Mouse (Mus musculus): ENCODE measurements at regions not wholly inside any gene's neighbourhood (a gene's known extent, or its start where the extent isn't known, plus 50 kb on each side); places are given as distances from the start of the nearest gene placed in this dataset.
A peak's percentile ranks its signal among the peaks of the same experiment; 100 is the strongest.

DNA sequence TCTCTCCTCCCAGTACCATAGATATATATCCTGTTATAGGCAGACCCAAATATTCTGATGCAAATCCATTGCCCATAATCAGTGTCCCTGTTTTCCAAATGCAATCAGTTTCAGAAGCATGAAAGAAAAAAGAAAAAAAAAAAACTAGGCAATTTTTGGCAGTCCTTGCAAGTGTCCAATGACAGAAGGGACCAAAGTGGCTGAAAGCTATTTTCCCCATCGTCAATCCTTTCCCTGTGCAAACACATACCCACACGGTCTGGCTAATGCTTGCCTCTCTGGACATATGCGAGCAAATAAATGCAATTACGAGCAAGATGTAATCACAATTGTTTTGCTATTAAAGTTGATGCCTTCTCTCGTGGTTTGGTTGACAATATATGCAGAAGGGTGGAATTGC, 288.9 kb upstream of the Dynlrb2 start:
- DNase-seq, result no peak

DNA sequence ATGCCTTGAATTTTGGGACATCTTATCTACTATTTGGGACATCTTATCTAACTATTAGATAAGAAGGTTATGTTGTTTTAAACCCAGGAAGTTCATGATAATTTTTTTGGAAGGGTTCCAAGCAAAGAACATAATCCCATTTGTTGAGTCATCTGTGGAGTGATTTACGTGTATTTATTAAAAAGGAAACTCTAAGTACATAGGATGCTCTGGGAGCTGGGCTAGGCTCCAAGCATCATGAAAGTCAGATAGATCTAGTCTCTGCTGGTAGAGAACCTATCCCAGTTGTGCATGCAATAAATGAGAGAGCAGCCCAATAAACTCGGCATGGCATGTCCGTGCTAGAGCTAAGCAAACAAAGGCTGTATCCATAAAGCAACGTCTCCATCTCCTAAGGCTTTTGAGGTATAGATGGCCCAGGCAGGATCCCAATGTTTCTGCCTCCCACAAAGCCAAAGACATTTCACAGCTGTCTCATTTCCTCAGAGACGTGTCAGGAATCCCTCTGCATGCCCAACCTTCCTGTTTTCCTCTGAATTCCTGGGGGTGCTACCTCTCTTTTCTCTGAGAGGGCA, 289.4 kb upstream of the Dynlrb2 start:
- DNase-seq, result no peak

DNA sequence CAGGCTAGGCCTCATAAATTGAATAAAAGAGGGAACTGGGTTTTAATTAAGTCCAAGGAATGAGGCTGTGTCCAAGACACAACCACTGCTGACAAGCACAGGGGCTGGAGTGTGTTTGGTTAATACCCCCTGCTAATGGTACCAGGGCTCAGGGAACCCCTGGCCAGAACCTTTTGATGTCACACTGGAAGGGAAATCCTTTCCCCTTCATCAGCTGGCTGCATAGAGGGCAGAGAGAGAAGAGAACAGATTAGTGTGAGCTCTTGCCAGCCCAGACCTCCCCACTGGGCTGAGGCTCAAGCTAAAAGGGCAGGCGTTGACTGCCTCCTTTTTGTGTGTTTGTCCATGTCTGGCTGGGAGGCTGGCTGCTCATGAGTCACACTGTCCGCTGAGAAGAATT, 301.1 kb upstream of the Dynlrb2 start:
- no peak for DNase-seq

DNA sequence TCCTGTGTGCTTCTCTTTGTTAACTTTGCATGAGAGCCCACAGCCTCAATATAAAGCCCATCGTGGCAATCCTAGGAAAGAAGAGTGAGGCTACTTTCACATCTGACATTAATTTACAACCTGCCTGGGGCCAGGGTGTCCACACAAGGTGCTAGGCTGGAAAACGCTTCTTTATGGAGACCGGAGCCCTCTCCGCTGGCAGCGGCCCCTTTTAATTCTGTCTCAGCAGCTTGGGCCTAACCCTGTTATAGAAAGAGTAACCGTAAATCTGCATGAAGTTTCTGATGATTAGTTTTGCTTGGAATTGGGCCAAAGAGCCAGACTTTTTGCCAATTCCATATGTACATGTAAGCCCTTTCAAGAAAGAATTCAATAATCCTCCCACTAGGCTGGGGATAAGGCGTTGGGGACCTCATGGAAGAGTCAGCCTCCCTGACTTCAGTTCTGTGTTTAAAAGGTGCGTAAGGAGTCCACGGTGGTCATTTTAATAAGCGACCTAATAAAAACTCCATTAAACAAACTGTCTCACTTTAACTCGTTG, 304.2 kb upstream of the Dynlrb2 start:
- DNase-seq, result no peak

DNA sequence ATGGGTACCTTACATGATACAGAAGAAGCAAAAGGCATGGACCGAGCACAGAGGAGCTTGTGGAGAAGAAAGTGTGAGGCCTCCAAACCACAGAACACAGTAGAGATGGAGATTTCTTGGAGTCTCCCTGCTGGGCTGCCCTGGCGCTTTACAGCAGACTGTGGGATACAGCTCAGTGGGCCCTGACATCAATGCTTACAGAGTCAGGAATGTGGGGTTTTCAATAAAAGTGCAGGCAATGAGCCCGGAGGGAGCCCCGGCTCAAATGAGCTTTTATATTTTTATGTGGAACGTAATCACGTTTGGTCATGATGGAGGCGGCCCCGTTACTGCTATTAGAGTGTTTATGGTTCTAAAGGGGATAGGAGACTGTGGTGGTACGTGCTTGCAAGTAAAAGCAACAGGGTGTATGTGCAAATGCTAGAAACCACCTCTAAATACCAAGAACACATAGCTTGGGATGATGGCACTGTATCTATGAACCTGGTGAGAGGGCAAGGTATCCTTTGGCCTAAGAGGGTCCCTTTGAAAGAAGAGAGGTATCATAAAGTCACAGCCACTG, 308.1 kb upstream of the Dynlrb2 start:
- no peak for DNase-seq

DNA sequence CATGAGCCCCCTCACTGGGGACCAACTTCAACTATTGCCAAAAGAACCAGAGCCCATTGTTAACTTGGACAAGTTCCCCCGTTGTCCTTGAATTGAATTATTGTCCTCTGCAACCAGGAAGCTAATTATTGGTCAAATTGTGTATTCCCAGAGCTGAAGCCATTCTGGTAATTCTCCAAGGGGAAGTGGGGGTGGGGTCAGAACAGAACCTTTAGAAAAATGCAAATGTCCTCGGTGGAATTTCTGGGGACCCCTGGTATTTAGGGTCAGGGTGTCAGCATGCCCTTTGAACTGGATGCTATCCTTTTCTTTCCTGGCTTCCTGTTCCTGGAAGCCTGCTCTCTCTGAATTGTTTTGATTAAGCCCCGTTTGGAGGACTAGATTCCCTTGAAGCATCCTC, 312.7 kb upstream of the Dynlrb2 start:
- no peak for DNase-seq

DNA sequence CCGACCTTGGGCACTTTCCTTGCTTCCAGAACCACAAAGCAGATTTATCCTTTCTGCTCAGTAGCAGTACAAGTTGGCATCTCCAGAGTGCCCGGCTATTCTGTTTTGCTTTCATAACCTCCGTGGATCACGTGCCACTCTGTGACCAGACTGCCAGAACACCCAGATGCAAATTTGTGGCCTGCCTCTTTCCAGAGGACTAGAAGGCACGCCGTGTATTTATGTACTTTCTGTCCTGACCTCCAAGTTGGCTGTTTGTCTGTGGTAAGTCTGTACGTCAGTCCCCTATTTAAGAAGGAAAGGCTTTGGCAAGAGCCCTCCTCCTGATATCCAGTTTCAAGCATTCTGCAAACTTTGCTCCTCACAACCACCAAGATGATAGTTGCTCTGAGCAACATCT, 319.6 kb upstream of the Dynlrb2 start:
- no peak for DNase-seq

DNA sequence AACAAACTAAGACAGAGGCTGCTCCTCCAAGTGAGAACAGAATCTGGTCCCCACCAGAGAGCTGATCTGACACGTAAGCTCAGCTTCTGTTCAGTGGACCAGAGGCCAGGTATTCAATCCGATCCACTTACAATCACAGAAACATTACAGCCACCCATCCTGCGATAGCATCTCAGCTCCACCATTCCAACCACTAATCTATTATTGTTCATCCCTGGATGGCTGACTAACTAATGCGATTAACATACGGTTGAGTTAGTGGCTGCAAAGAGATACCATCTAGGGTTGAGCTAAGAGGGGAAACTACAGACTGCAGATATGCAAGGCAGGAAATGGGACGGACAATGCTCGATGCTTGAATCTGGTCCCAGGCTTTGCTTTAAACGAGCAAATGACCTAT, 320.5 kb upstream of the Dynlrb2 start:
- DNase-seq, result no peak

DNA sequence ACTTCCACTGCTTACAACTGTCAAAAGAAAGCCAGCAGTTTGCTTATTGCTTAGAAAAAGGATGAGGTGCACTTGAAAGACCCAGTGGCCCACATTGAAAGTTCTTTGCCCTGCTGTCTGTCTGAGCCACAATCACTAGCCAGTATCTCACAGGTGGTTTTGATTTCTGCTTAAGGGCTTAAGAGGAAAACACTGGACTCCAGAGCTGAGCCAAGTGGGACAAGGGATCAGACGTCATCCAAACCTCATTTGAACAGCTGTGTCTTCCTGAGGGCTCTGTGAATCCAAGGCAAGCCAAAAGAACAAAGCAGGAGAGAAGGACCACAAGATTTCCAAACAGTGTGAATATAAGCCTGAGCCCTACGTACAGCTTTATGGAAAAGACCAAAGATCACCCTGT, 326.8 kb upstream of the Dynlrb2 start:
- no peak for DNase-seq

DNA sequence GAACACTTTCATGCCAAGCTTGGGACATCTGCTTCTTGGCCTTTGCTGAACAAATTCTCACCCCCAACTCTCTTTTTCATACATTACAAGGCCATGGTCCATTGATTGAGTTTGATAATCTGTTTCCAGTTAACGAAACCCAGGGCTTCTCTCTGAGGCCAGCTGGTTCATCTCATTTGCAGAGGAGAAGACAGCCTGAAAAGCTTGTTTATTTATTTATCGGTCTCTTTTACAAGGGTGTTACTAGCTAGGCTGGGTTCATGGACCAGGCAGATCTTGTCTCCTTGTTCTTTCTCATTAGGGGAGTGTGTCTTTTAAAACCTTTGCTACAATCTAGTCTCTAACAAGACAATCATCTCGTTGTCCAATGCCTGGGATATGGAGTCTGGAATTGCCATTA, 329.9 kb upstream of the Dynlrb2 start:
- no peak for DNase-seq

DNA sequence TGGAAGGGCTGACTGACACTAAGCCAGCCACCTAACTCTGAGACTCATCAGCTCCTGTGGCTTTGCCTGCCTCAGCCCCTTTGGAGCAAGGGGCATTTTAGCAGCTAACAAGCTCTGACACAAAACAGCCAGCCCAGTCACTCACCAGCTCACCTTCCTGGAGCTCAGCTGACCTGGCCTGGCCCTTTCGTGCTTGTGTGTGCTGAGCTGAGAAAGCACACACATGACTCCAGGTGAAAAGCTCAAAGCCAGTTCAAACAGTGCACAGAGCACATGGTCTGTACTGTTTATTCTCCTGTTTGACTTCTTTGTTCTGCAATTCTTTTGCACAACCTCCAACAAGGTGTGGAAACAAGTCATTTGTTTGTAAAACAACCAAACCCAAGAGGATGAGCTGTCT, 330.8 kb upstream of the Dynlrb2 start:
- no peak for DNase-seq

DNA sequence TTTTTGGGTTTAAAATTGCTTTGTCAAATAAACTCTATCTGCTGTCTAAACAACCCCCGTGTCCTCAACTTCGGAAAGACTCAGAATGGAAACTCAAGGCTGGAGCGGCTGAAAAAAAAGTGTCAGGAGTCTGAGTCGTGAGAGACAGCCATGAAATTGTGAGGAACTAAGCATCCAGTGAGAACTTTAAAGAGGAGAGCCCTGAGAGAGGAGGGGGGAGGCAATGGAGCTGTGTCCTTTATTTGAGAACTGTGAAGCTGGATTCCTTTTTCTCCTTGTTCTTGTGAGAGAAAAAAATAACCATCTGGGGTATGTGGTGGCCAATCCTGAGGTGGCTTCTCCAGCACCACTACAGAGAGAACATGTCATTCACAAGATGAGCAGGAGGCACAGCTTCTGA, 336.9 kb upstream of the Dynlrb2 start:
- no peak for DNase-seq

DNA sequence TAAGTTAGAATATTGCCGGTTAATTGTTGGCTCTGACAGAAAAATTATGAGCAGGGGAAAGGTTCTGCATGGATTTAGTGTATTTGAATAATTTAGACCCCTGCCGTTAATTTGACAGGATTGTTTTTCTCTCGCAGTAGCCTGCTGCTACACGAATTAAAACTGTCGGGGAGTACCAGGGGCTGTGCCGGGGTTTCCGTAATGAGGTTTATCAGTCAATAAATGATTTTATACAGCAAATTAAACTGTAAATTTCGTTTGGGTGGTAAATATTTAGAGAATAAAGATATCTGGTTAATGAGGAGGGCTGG, 339.8 kb upstream of the Dynlrb2 start:
- no peak for DNase-seq

DNA sequence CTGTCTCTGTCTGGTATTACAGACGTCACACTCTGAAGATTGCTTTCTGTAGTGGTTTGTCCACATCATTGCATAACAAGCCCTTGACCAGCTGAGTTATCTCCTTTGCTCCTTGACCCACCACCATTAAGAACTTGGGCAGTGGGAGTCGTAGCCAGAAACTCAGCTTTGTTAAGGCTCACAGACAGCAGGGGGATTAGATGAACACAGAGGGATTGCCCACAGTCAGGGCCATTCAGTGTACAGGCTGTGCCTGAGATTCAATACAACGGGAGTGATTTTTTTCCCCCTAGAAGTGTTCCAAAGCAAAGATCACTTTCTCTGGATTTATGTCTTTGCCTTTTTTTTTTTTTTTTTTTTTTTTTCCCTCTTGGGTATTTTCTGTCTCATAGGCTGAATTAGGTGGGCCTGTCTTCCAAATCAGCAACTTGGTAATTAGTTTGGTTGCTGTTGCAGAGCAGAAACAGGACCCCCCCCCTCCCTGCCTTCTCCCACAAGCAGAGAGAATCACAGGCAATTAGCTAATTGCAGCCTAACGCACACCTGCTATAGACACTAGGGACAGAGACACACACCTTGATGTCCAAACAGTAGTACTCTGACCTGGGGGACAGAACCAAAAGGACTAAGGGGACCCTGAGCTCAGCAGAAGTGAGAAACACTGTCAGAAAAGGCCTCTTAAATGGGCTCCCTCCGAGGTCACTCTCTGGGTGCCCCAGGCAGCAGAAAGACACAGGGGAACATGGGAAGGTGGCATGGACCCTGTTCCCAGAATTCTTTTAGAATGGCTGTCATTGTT, 340.4 kb upstream of the Dynlrb2 start:
- no peak for DNase-seq

DNA sequence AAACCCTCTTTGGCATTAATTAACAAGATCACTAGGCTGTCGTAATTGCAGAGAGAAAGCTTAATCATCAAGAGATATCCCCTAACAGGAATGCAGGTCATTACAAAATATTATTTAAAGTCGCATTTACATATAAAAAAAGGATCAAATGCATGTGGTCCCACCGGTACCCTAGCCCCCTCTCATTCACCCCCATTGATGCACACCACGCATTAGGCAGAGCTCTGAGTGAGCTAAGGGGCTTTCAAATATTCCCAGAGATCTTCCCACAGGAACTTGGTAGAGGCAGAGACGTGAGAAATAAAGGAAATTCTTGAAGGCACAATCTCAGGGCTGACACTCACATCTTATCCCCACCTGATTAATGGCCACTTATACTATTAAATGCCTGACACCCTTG, 343.8 kb upstream of the Dynlrb2 start:
- no peak for DNase-seq

DNA sequence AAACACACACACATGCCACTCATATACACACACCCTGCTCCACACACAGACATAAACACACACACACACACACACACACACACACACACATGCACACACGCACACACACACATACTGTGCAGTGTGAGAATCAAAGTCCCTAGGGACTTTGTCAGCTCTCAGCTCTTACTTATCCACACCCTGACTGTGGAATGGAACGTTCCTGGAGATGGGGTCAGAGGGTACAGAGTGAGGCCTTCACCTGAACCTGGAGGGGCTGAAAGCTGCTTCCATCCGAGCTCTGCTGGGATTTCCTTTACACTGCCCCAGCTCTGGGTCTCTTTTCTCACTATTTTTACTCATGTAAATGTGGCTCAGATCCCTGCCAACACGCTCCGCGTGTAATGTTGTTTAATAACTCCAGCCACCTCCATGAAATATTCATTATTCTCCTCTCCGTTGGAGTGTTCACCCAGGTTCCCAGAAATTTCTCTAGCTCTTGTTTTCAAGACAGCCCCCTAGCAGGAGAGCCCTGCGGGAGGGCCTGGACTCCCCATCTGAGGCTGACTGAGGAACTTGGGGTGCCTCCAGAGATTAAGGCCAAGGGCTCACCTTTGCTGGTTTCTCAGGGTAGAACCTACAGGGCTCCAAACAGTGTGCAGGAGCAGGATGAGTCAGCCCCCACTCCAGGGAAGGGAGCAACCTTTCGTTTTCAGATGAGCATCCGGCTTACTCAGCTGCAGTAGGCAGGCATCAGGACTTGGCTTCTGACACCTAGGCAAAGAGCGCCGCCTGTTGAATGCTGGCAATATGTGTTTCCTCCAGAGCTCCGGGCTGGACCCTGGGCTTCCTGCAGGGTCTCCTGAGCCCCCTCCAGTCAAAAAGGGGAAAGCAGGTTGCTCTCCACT, 360.8 kb upstream of the Dynlrb2 start:
- peak; percentile 66 for DNase-seq

DNA sequence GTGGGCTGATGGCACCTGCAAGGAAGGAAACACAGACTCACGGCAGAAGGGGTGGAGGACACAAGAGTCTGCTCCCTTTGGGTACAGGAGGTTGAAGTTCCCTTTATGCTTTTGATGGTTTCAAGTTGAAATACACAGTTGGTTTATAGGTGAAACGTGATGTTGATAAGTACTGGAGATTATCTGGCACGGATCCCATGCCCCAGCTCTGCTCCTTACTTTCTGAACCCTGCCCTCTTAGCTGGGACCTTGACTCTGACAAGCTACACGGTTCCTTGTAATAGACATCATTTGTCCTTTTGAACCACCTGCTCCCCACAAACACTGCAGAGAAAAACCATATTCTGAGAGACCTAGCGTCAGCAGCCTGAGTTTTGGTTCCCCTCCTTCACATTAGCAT, 363.4 kb upstream of the Dynlrb2 start:
- DNase-seq, result no peak

DNA sequence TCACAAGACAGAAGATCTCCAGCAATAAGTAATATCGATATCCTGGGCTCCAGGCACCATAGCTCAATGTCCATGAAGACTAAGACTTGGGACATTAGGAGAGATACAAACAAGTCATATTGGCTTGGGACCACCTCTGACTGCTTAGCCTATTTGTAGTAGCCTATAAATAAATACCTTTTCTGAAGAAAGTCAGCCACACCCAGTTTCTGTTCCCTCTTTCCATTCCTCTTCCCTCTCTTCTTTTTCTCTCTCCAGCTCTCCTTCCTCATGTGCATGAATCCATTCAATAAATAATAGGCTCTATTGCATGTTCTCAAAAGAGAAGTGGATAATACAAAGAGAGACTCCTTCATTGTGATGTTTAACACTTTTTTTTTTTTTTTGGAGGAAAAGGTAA, 364.8 kb upstream of the Dynlrb2 start:
- no peak for DNase-seq

DNA sequence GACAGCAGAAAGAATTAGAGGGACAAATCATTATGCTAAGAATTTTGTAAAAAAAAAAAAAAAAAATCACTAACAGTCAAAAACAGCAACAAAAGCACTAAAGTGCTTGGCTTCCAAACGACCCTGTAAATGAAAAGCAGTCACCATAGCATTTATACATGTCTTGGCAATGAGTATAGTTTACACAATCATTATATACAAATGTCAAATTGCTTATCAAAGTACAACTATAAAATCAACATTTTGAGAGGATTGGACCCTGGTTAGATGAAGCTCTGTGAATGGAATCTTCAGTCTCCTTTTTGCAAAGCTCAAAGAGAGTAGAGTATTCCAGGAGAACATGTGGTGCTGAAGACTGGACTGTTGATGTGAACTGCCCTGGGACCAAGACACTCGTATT, 367.0 kb upstream of the Dynlrb2 start:
- DNase-seq, result no peak

DNA sequence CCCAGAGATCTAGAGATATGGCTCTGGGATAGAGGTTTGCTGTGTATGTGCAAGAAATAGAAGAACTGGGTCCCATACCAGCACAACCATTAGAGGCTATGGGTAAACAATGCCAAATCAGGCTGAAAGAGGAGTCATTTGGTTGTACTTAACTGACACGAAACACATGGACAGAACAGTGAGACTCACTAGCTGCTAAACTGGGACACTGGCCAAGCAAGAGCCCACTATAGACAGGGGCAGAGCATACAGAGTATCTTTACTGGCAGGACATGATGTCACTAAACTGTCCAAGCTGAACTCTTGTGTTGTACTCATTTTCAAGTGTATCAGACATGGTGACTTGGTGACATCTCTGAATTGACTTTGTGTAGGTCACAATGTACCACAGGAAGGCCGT, 371.3 kb upstream of the Dynlrb2 start:
- DNase-seq, result no peak

DNA sequence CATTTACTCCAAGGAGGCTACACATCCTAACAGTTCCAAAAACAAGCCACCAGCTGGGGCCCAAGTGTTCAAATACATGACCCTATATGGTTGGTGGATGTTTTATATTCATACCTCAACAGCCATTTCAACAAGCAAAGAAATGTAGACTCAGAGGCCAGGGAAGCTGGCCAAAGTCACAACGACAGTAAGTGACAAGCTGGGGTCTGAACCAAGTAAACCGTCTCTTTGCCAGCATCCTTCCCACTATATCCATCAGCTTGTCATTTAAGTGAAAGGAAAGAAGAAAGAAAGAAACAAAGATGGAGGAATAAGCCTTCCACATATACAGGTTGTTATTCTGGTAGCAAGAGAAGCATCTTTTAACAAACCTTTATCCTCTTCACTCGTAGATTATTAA, 371.7 kb upstream of the Dynlrb2 start:
- no peak for DNase-seq

DNA sequence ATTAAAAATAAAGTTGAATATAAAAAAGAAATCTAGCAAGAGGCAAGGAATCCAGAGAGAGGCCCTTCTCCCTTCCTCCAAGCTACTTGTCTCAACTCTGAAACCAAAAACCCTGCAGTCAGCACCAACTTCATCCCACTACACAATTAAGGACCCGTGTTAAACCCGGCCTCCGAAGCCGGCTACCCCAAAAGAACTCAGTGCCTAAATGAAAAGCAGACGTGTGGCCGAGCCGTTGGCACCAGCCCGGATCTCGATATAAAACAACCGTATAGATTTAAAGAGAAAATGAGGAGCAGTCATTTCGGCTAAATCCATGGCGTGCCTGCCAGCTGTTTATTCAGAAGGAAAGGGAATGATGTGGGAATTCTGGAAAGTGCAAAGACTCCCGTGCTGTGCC, 384.7 kb upstream of the Dynlrb2 start:
- no peak for DNase-seq

DNA sequence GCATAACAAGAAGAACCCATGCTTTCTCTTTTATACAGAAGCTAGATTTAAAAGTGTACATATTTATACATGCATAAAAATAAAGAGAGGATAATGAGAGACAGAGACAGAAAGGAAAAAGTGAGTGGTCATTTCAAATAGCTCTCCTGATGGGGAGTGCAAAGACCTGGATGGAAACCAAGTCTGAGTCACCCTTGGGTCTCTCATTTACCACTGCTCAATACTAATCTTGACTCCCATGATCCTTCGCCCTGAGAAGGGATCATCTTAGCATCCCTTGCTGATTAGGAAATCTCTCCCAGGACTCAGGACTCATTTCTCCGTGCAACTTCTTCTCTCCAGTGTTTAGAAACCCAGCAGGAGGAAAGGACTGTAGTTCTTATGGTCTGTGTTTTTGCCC, 386.9 kb upstream of the Dynlrb2 start:
- DNase-seq, result no peak

DNA sequence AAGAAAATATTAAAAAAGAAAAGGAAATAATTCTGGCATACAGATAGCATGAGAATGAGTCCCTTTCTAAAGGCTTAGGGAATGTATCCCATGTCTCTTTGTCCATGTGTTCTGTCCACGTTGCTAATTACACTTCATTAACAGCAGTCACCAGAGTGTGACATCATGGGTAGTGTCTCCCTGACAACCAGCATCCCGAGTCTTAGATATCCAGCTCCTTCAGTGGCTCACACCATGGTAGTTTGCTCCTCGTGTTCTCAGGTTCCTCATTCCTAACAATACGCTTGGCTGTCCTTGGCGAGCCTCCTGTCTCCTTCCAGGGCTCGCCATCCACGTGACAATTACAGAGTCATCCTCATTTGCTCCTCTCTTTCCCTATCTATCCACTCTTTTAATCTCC, 388.1 kb upstream of the Dynlrb2 start:
- no peak for DNase-seq

All from thymus, postnatal 4 days (tissue).